Mouse (Mus musculus) lung, postnatal 0 days (tissue): Measurements from ENCODE around the gene Ssbp3. TPM values are rescaled to one million over a fixed set of nuclear protein-coding genes. Genes with fewer than 3 reads are reported as not detected.

Experiments used
- ATAC-seq: fragments of 200-750 bp; cut with Nextera tagmentation; 2 replicates; pipeline ENCODE4 v1.8.0; 2017; ENCODE audit warnings: moderate library complexity
- DNase-seq: peaks from one replicate; pipeline ENCODE4 v3.0.0-alpha.2; 2016; ENCODE audit warnings: low spot score
- H3K27ac ChIP-seq: fragments of 300-500 bp; sonication (generic); 2 replicates; pipeline ENCODE4 v1.5.1; 2014; ENCODE audit warnings: antibody characterized with exemption, mild to moderate bottlenecking, low read length, mixed read lengths
- H3K27me3 ChIP-seq: fragments of 300-500 bp; sonication (generic); replicated peaks from 2 replicates; pipeline ENCODE4 v1.6.1; 2014; ENCODE audit warnings: low read length, mixed read lengths; ENCODE audit not compliant: insufficient read depth
- H3K36me3 ChIP-seq: fragments of 300-500 bp; sonication (generic); 2 replicates; pipeline ENCODE4 v1.6.1; 2014; ENCODE audit warnings: low read length, mixed read lengths; ENCODE audit not compliant: insufficient read depth
- H3K4me1 ChIP-seq: fragments of 300-500 bp; sonication (generic); 2 replicates; pipeline ENCODE4 v1.6.1; 2014; ENCODE audit warnings: antibody characterized with exemption, low read depth, low read length, mixed read lengths; ENCODE audit not compliant: insufficient read depth
- H3K4me2 ChIP-seq: fragments of 300-500 bp; sonication (generic); replicated peaks from 2 replicates; pipeline ENCODE4 v1.6.1; 2014; ENCODE audit warnings: low read depth, mild to moderate bottlenecking, low read length, moderate library complexity, mixed read lengths
- H3K4me3 ChIP-seq: fragments of 300-500 bp; sonication (generic); 2 replicates; pipeline ENCODE4 v1.5.1; 2014; ENCODE audit warnings: low read depth, low read length
- H3K9ac ChIP-seq: fragments of 300-500 bp; sonication (generic); replicated peaks from 2 replicates; pipeline ENCODE4 v1.6.1; 2014; ENCODE audit warnings: low read depth, mild to moderate bottlenecking
- H3K9me3 ChIP-seq: fragments of 300-500 bp; sonication (generic); 2 replicates; pipeline ENCODE4 v1.6.1; 2016; ENCODE audit warnings: low read length, mixed read lengths
- CTCF ChIP-seq: IDR thresholded peaks from 2 replicates; pipeline ENCODE4 v1.5.1; 2016; ENCODE audit warnings: antibody characterized with exemption, mild to moderate bottlenecking
- EP300 ChIP-seq: IDR thresholded peaks from 2 replicates; pipeline ENCODE4 v1.6.1; 2016; ENCODE audit warnings: antibody characterized with exemption, mild to moderate bottlenecking, control low read depth
- WGBS: fragments of 180-500 bp; shearing (Covaris S2); extraction: QIAGEN DNeasy Blood & Tissue Kit; methylation state at CpG from one replicate; pipeline ENCODE4 v1.1.7; 2014; 5-methylcytosine and 5-hydroxymethylcytosine counted together
- polyA plus RNA-seq: library from polyadenylated mRNA; unstranded; fragments of >200 nt; fragmentation: Nextera tagmentation; extraction: Ambion mirVana; gene quantifications from 2 replicates; pipeline ENCODE4 v1.2.1, GENCODE M21; 2015

Gene Ssbp3
- polyA plus RNA-seq, 1 experiment from 2014 or later: 40.2 TPM

- WGBS: 82% methylated on average over 1 of the region's 1 CpGs
- H3K4me1 ChIP-seq: peaks cover 4% of the 10 kb centered on the region; the same call in 1 of the 2 replicates
Observed at GRCm38 (mm10) chr4:106961321-106961720, 50.8 kb downstream of the Ssbp3 start.

GRCm38 (mm10) chr4:106964356-106964755 is 53.9 kb downstream of the Ssbp3 start:
- Histone ChIP-seq H3K4me3 (no peak overlapping the region), H3K9me3 (no peaks in the 10 kb centered on the region), H3K36me3 (no peaks in the 10 kb centered on the region), H3K9ac (no peak overlapping the region), H3K27me3 (no peaks in the 10 kb centered on the region), H3K27ac (no peak overlapping the region), H3K4me2 (no peak overlapping the region), H3K4me1 (peaks cover 1% of the 10 kb centered on the region; the same call in 1 of the 2 replicates)
- TF ChIP-seq EP300 (no peak), CTCF (no peak)
- ATAC-seq (no peak), DNase-seq (no peak)
- WGBS: 69% methylated on average over 9 of the region's 9 CpGs

More at GRCm38 (mm10) chr4:106961321-106961720, 50.8 kb downstream of the Ssbp3 start:
- Histone ChIP-seq H3K4me3 (no peak overlapping the region), H3K4me2 (no peak overlapping the region), H3K9ac (no peak overlapping the region), H3K9me3 (no peaks in the 10 kb centered on the region), H3K27me3 (no peaks in the 10 kb centered on the region), H3K27ac (no peak overlapping the region), H3K36me3 (no peaks in the 10 kb centered on the region)
- ATAC-seq: no peak
- no peak for DNase-seq
- TF ChIP-seq EP300: no peak
- TF ChIP-seq CTCF: no peak

- H3K4me3 ChIP-seq: no peak overlapping the region
- ATAC-seq: 0 out of 2 replicates have a peak, but pooled peaks have one; percentile 41
Observed at GRCm38 (mm10) chr4:106964996-106965395, 54.5 kb downstream of the Ssbp3 start.

GRCm38 (mm10) chr4:106966443-106966842 is 55.9 kb downstream of the Ssbp3 start:
- Histone ChIP-seq H3K27ac (no peak overlapping the region), H3K27me3 (no peaks in the 10 kb centered on the region), H3K4me1 (no peaks in the 10 kb centered on the region), H3K4me3 (no peak overlapping the region), H3K4me2 (no peak overlapping the region), H3K9me3 (no peaks in the 10 kb centered on the region), H3K9ac (no peak overlapping the region), H3K36me3 (no peaks in the 10 kb centered on the region)
- 81% methylated on average over 3 of the region's 3 CpGs for WGBS
- no peak for TF ChIP-seq CTCF
- TF ChIP-seq EP300: no peak
- DNase-seq (no peak), ATAC-seq (no peak)

More at GRCm38 (mm10) chr4:106964996-106965395, 54.5 kb downstream of the Ssbp3 start:
- Histone ChIP-seq H3K9ac (no peak overlapping the region), H3K9me3 (no peaks in the 10 kb centered on the region), H3K4me2 (no peak overlapping the region), H3K27me3 (no peaks in the 10 kb centered on the region), H3K36me3 (no peaks in the 10 kb centered on the region), H3K4me1 (no peaks in the 10 kb centered on the region), H3K27ac (no peak overlapping the region)
- no peak for DNase-seq
- TF ChIP-seq CTCF (no peak), EP300 (no peak)
- WGBS: 59% methylated on average over 10 of the region's 10 CpGs

GRCm38 (mm10) chr4:106968910-106969309 is 58.4 kb downstream of the Ssbp3 start:
- Histone ChIP-seq H3K4me3 (no peak overlapping the region), H3K27me3 (no peaks in the 10 kb centered on the region), H3K9me3 (no peaks in the 10 kb centered on the region), H3K4me2 (no peak overlapping the region), H3K27ac (no peak overlapping the region), H3K4me1 (no peaks in the 10 kb centered on the region), H3K36me3 (no peaks in the 10 kb centered on the region), H3K9ac (no peak overlapping the region)
- WGBS: 74% methylated on average over 8 of the region's 8 CpGs
- ATAC-seq (no peak), DNase-seq (no peak)
- TF ChIP-seq CTCF (no peak), EP300 (no peak)

- 47% methylated on average over 7 of the region's 7 CpGs for WGBS
Observed at GRCm38 (mm10) chr4:106970786-106971185, 60.3 kb downstream of the Ssbp3 start.

GRCm38 (mm10) chr4:106972061-106972460 is 61.6 kb downstream of the Ssbp3 start:
- no peak overlapping the region for H3K4me3 ChIP-seq
- no peaks in the 10 kb centered on the region for H3K36me3 ChIP-seq
- TF ChIP-seq EP300: no peak
- no peak for TF ChIP-seq CTCF
- H3K9ac ChIP-seq: no peak overlapping the region
- no peaks in the 10 kb centered on the region for H3K9me3 ChIP-seq
- H3K4me2 ChIP-seq: no peak overlapping the region
- no peaks in the 10 kb centered on the region; the same call in 1 of the 2 replicates for H3K4me1 ChIP-seq
- no peaks in the 10 kb centered on the region for H3K27me3 ChIP-seq
- 91% methylated on average over 4 of the region's 4 CpGs for WGBS
- no peak for ATAC-seq
- no peak for DNase-seq
- no peak overlapping the region for H3K27ac ChIP-seq

More at GRCm38 (mm10) chr4:106970786-106971185, 60.3 kb downstream of the Ssbp3 start:
- H3K4me3 ChIP-seq: no peak overlapping the region
- no peaks in the 10 kb centered on the region for H3K9me3 ChIP-seq
- no peak for DNase-seq
- no peak overlapping the region for H3K4me2 ChIP-seq
- no peaks in the 10 kb centered on the region for H3K36me3 ChIP-seq
- H3K27ac ChIP-seq: no peak overlapping the region
- ATAC-seq: peak; percentile 16; the same call in 1 of the 2 replicates
- no peaks in the 10 kb centered on the region for H3K27me3 ChIP-seq
- H3K4me1 ChIP-seq: no peaks in the 10 kb centered on the region
- no peak overlapping the region for H3K9ac ChIP-seq
- TF ChIP-seq EP300: no peak
- TF ChIP-seq CTCF: no peak
